Mouse (Mus musculus): ENCODE measurements around the gene Fbxo36.
A peak's percentile ranks its signal among the peaks of the same experiment; 100 is the strongest.

GRCm38 (mm10) chr1:84933472-84934150, 94.0 kb downstream of the Fbxo36 start:
- TF ChIP-seq CTCF (IDR thresholded peaks at IDR 0.05; ENCODE audit: low read depth) (peak; percentile 76), EP300 (optimal IDR thresholded peaks at IDR 0.05) (no peak)
